Mouse (Mus musculus): ENCODE results near the gene Utrn. TPM values are rescaled to one million over a fixed set of nuclear protein-coding genes. Genes with fewer than 3 reads are reported as not detected.
A peak's percentile ranks its signal among the peaks of the same experiment; 100 is the strongest.

The Utrn gene
- polyA plus RNA-seq, 1 experiment from 2014 or later, result 68.1 TPM

- ATAC-seq (ENCODE audit: insufficient read depth, low FRiP score, low read depth), result no peak
- WGBS, result 85% methylated on average over 9 of the region's 9 CpGs
- H3K4me2 ChIP-seq, result no peak overlapping the region
Observed at GRCm38 (mm10) chr10:12743717-12744116, 125.4 kb downstream of the Utrn start.

GRCm38 (mm10) chr10:12739302-12739987, 129.7 kb downstream of the Utrn start:
- H3K4me2 ChIP-seq, result no peak overlapping the region
- H3K27ac ChIP-seq, result no peak overlapping the region
- no peak overlapping the region for H3K9ac ChIP-seq
- H3K27me3 ChIP-seq (replicated peaks), result no peaks in the 10 kb centered on the region
- no peak for ATAC-seq (ENCODE audit: insufficient read depth, low FRiP score, low read depth)
- no peaks in the 10 kb centered on the region; the same call in 1 of the 2 replicates for H3K9me3 ChIP-seq
- H3K4me1 ChIP-seq, result no peaks in the 10 kb centered on the region
- H3K4me3 ChIP-seq (replicated peaks), result no peak overlapping the region
- H3K36me3 ChIP-seq, result peaks cover 12% of the 10 kb centered on the region; the same call in 1 of the 2 replicates
- 84% methylated on average over 13 of the region's 13 CpGs for WGBS

More at GRCm38 (mm10) chr10:12743717-12744116, 125.4 kb downstream of the Utrn start:
- H3K27me3 ChIP-seq (replicated peaks), result no peaks in the 10 kb centered on the region
- H3K9ac ChIP-seq, result no peak overlapping the region
- H3K27ac ChIP-seq, result no peak overlapping the region
- H3K4me1 ChIP-seq, result no peaks in the 10 kb centered on the region
- no peaks in the 10 kb centered on the region for H3K9me3 ChIP-seq
- no peaks in the 10 kb centered on the region for H3K36me3 ChIP-seq
- H3K4me3 ChIP-seq (replicated peaks), result no peak overlapping the region

- Histone ChIP-seq H3K9me3 (no peaks in the 10 kb centered on the region; the same call in 1 of the 2 replicates), H3K36me3 (peaks cover 19% of the 10 kb centered on the region), H3K4me1 (no peaks in the 10 kb centered on the region), H3K9ac (no peak overlapping the region), H3K4me3 (replicated peaks) (no peak overlapping the region), H3K27ac (no peak overlapping the region), H3K27me3 (replicated peaks) (no peaks in the 10 kb centered on the region), H3K4me2 (no peak overlapping the region)
- 75% methylated on average over 9 of the region's 9 CpGs for WGBS
- ATAC-seq (ENCODE audit: insufficient read depth, low FRiP score, low read depth), result no peak; the same call in 1 of the 2 replicates
Observed at GRCm38 (mm10) chr10:12737926-12738325, 131.2 kb downstream of the Utrn start.

GRCm38 (mm10) chr10:12736861-12737835, 132.0 kb downstream of the Utrn start:
- Histone ChIP-seq H3K4me3 (replicated peaks) (no peak overlapping the region), H3K27ac (peak overlapping the region; percentile 13; the same call in 1 of the 2 replicates), H3K36me3 (peaks cover 19% of the 10 kb centered on the region), H3K4me1 (no peaks in the 10 kb centered on the region), H3K4me2 (no peak overlapping the region), H3K9ac (no peak overlapping the region), H3K9me3 (no peaks in the 10 kb centered on the region; the same call in 1 of the 2 replicates), H3K27me3 (replicated peaks) (no peaks in the 10 kb centered on the region)
- ATAC-seq (ENCODE audit: insufficient read depth, low FRiP score, low read depth), result peak; percentile 53; the same call in 1 of the 2 replicates
- 41% methylated on average over 18 of the region's 18 CpGs for WGBS

- no peak overlapping the region for H3K4me3 ChIP-seq (replicated peaks)
- H3K4me2 ChIP-seq, result no peak overlapping the region
- 98% methylated on average over 1 of the region's 1 CpGs for WGBS
- H3K27me3 ChIP-seq (replicated peaks), result no peaks in the 10 kb centered on the region
- H3K36me3 ChIP-seq, result peaks cover 19% of the 10 kb centered on the region
- H3K27ac ChIP-seq, result no peak overlapping the region
- no peak for ATAC-seq (ENCODE audit: insufficient read depth, low FRiP score, low read depth)
- H3K9me3 ChIP-seq, result no peaks in the 10 kb centered on the region; the same call in 1 of the 2 replicates
- H3K4me1 ChIP-seq, result no peaks in the 10 kb centered on the region
- H3K9ac ChIP-seq, result no peak overlapping the region
Observed at GRCm38 (mm10) chr10:12735695-12736094, 133.5 kb downstream of the Utrn start.

- no peak for ATAC-seq (ENCODE audit: insufficient read depth, low FRiP score, low read depth)
- 0 out of 2 replicates have a peak, but pooled peaks cover 2% of the 10 kb centered on the region for H3K4me1 ChIP-seq
- 71% methylated on average over 5 of the region's 5 CpGs for WGBS
Observed at GRCm38 (mm10) chr10:12731459-12731858, 137.7 kb downstream of the Utrn start.

GRCm38 (mm10) chr10:12729635-12730034, 139.5 kb downstream of the Utrn start:
- H3K9ac ChIP-seq, result no peak overlapping the region
- ATAC-seq (ENCODE audit: insufficient read depth, low FRiP score, low read depth), result no peak
- peaks cover 20% of the 10 kb centered on the region for H3K36me3 ChIP-seq
- H3K27ac ChIP-seq, result no peak overlapping the region
- no peak overlapping the region for H3K4me2 ChIP-seq
- H3K27me3 ChIP-seq (replicated peaks), result no peaks in the 10 kb centered on the region
- WGBS, result 40% methylated on average over 1 of the region's 1 CpGs
- 0 out of 2 replicates have a peak, but pooled peaks cover 2% of the 10 kb centered on the region for H3K4me1 ChIP-seq
- no peak overlapping the region for H3K4me3 ChIP-seq (replicated peaks)
- H3K9me3 ChIP-seq, result no peaks in the 10 kb centered on the region

More at GRCm38 (mm10) chr10:12731459-12731858, 137.7 kb downstream of the Utrn start:
- Histone ChIP-seq H3K27me3 (replicated peaks) (no peaks in the 10 kb centered on the region), H3K4me2 (no peak overlapping the region), H3K9me3 (no peaks in the 10 kb centered on the region; the same call in 1 of the 2 replicates), H3K4me3 (replicated peaks) (no peak overlapping the region), H3K27ac (no peak overlapping the region), H3K9ac (no peak overlapping the region), H3K36me3 (peaks cover 25% of the 10 kb centered on the region)

- no peaks in the 10 kb centered on the region for H3K9me3 ChIP-seq
- H3K4me1 ChIP-seq, result 0 out of 2 replicates have a peak, but pooled peaks cover 2% of the 10 kb centered on the region
- peaks cover 14% of the 10 kb centered on the region; the same call in 1 of the 2 replicates for H3K36me3 ChIP-seq
- H3K4me2 ChIP-seq, result no peak overlapping the region
- whole genome bisulfite sequencing, result 67% methylated on average over 5 of the region's 5 CpGs
- H3K27me3 ChIP-seq (replicated peaks), result no peaks in the 10 kb centered on the region
- ATAC-seq (ENCODE audit: insufficient read depth, low FRiP score, low read depth), result no peak
- no peak overlapping the region for H3K9ac ChIP-seq
- no peak overlapping the region for H3K4me3 ChIP-seq (replicated peaks)
- H3K27ac ChIP-seq, result no peak overlapping the region
Observed at GRCm38 (mm10) chr10:12729033-12729432, 140.1 kb downstream of the Utrn start.

- no peak overlapping the region for H3K4me3 ChIP-seq (replicated peaks)
- H3K4me2 ChIP-seq, result no peak overlapping the region
- H3K27ac ChIP-seq, result no peak overlapping the region
- no peak for ATAC-seq (ENCODE audit: insufficient read depth, low FRiP score, low read depth)
- 0 out of 2 replicates have a peak, but pooled peaks cover 2% of the 10 kb centered on the region for H3K4me1 ChIP-seq
- WGBS, result 91% methylated on average over 3 of the region's 3 CpGs
- no peaks in the 10 kb centered on the region for H3K27me3 ChIP-seq (replicated peaks)
- H3K9ac ChIP-seq, result no peak overlapping the region
- H3K9me3 ChIP-seq, result no peaks in the 10 kb centered on the region
- H3K36me3 ChIP-seq, result peaks cover 11% of the 10 kb centered on the region; the same call in 1 of the 2 replicates
Observed at GRCm38 (mm10) chr10:12727881-12728280, 141.3 kb downstream of the Utrn start.

- H3K4me3 ChIP-seq (replicated peaks), result no peak overlapping the region
- no peaks in the 10 kb centered on the region for H3K9me3 ChIP-seq
- WGBS, result 61% methylated on average over 13 of the region's 13 CpGs
- H3K27ac ChIP-seq, result peak overlapping the region; percentile 35
- no peaks in the 10 kb centered on the region for H3K27me3 ChIP-seq (replicated peaks)
- ATAC-seq (ENCODE audit: insufficient read depth, low FRiP score, low read depth), result peak; percentile 88
- H3K4me1 ChIP-seq, result 0 out of 2 replicates have a peak, but pooled peaks cover 2% of the 10 kb centered on the region
- no peak overlapping the region for H3K9ac ChIP-seq
- H3K4me2 ChIP-seq, result no peak overlapping the region
- peaks cover 11% of the 10 kb centered on the region; the same call in 1 of the 2 replicates for H3K36me3 ChIP-seq
Observed at GRCm38 (mm10) chr10:12726041-12726608, 143.0 kb downstream of the Utrn start.

GRCm38 (mm10) chr10:12724247-12725001, 144.7 kb downstream of the Utrn start:
- 0 out of 2 replicates have a peak, but pooled peaks cover 2% of the 10 kb centered on the region for H3K4me1 ChIP-seq
- no peak overlapping the region for H3K9ac ChIP-seq
- ATAC-seq (ENCODE audit: insufficient read depth, low FRiP score, low read depth), result no peak
- peaks cover 12% of the 10 kb centered on the region for H3K36me3 ChIP-seq
- no peak overlapping the region for H3K27ac ChIP-seq
- H3K27me3 ChIP-seq (replicated peaks), result no peaks in the 10 kb centered on the region
- WGBS, result 56% methylated on average over 14 of the region's 14 CpGs
- H3K9me3 ChIP-seq, result no peaks in the 10 kb centered on the region
- H3K4me2 ChIP-seq, result no peak overlapping the region
- no peak overlapping the region for H3K4me3 ChIP-seq (replicated peaks)
